In genomic region chr16:90181673-90182072, GRCm38 (mm10) we compare ENCODE assay signal across 19 mouse cellular contexts. TPM values are rescaled to one million over a fixed set of nuclear protein-coding genes. Genes with fewer than 3 reads are reported as not detected.
A peak's percentile ranks its signal among the peaks of the same experiment; 100 is the strongest.
DNase-seq lines count a peak whose midpoint lies in the region; ATAC-seq lines count a peak whose summit lies in the region.
"Had no signal": no experiment of that assay in that cellular context is flagged by ENCODE, and none has a peak within 500 bp of the region (broad histone marks: within the 10 kb centered on the region; RNA-seq: fewer than 3 reads in every experiment).

No protein-coding gene starts in this region.

- H3K27me3 ChIP-seq in kidney, embryonic 14.5 days (ENCODE audit: control insufficient read depth, insufficient read depth, low read length) = no peaks in the 10 kb centered on the region
- H3K27me3 ChIP-seq: embryonic facial prominence, embryonic 15.5 days; neural tube, embryonic 12.5 days had no signal

- H3K9ac ChIP-seq in kidney, embryonic 14.5 days (ENCODE audit: low read depth, low read length) = no peak overlapping the region
- H3K9ac ChIP-seq: embryonic facial prominence, embryonic 15.5 days; liver, embryonic 12.5 days; neural tube, embryonic 12.5 days had no signal

- DNase-seq in adrenal gland, adult (ENCODE audit: inconsistent age in 2 of 2, low spot score in 1 of 2) = peak; percentile 62 to 80
- DNase-seq in adrenal gland, postnatal 4 days (ENCODE audit: low spot score in 2 of 2) = no peak
- peak; percentile 6 to 57 for DNase-seq in kidney, postnatal 25 days
- DNase-seq in cerebellum, adult 9-10 months = peak; percentile 50
- peak; percentile 33 for DNase-seq in ovary, postnatal 14 days (ENCODE audit: low spot score)
- no peak for DNase-seq in gastrocnemius, adult 8-10 months (ENCODE audit: low spot score in 2 of 2)
- DNase-seq in yolk sac, embryonic 10.5 days (ENCODE audit: low spot score) = no peak
- DNase-seq: gastrocnemius, adult 2 months; heart, postnatal 36 days; kidney, postnatal 4 days; left cerebral cortex, postnatal 4 days had no signal

- no peak overlapping the region for H3K27ac ChIP-seq in kidney, embryonic 14.5 days (ENCODE audit: low read depth, low read length)
- H3K27ac ChIP-seq: gastrocnemius, adult 2 months; heart, embryonic 10.5 days; liver, embryonic 12.5 days; macrophage; neural tube, embryonic 12.5 days had no signal

- no peaks in the 10 kb centered on the region for H3K36me3 ChIP-seq in kidney, embryonic 14.5 days (ENCODE audit: control insufficient read depth, insufficient read depth, low read length)
- H3K36me3 ChIP-seq: embryonic facial prominence, embryonic 15.5 days; heart, embryonic 10.5 days; liver, embryonic 12.5 days; neural tube, embryonic 12.5 days had no signal

- no peaks in the 10 kb centered on the region for H3K4me1 ChIP-seq in kidney, embryonic 14.5 days (ENCODE audit: control insufficient read depth, insufficient read depth, low read length)
- H3K4me1 ChIP-seq: heart, embryonic 10.5 days; neural tube, embryonic 12.5 days had no signal

- ATAC-seq in kidney, embryonic 14.5 days (ENCODE audit: low FRiP score, low TSS enrichment) = no peak
- ATAC-seq: forebrain, embryonic 14.5 days; liver, embryonic 12.5 days; midbrain, embryonic 16.5 days had no signal

- H3K9me3 ChIP-seq in kidney, embryonic 14.5 days (ENCODE audit: control insufficient read depth, low read length) = no peaks in the 10 kb centered on the region
- H3K9me3 ChIP-seq: embryonic facial prominence, embryonic 15.5 days; heart, embryonic 10.5 days; liver, embryonic 12.5 days; neural tube, embryonic 12.5 days had no signal

- no peak overlapping the region for H3K4me2 ChIP-seq in kidney, embryonic 14.5 days (replicated peaks; ENCODE audit: low read depth, low read length)
- H3K4me2 ChIP-seq: embryonic facial prominence, embryonic 15.5 days; liver, embryonic 12.5 days; neural tube, embryonic 12.5 days had no signal

- no peak overlapping the region for H3K4me3 ChIP-seq in kidney, embryonic 14.5 days (ENCODE audit: low read length)
- H3K4me3 ChIP-seq: embryonic facial prominence, embryonic 15.5 days; gastrocnemius, adult 2 months; heart, embryonic 10.5 days; liver, embryonic 12.5 days; neural tube, embryonic 12.5 days had no signal

- WGBS in kidney, embryonic 14.5 days = 80% methylated on average over 8 of the region's 8 CpGs

RNA-seq across cellular contexts. Expression of gene Tiam1, which starts 38.1 kb away (rescaled TPM):
- total RNA-seq in adrenal gland, postnatal 4 days (2021) = 10 to 100 TPM; 67.9 to 73.4 TPM
- polyA plus RNA-seq in kidney, embryonic 14.5 days (2014; fragmentation: Nextera tagmentation; extraction: Ambion mirVana) = 24.5 and 28.4 TPM in 2 replicates
- 10 to 100 TPM in 2 of 4 experiments, 1 to 10 TPM in 2; 2.9 to 14.0 (median 7.2) TPM for total RNA-seq in gastrocnemius, adult 8-10 months (2022)

RNA-seq across cellular contexts. Expression of gene Sod1, which starts 38.9 kb away (rescaled TPM):
- 1,000 to 10,000 TPM; 1,054 to 1,131 TPM for total RNA-seq in adrenal gland, postnatal 4 days (2021)
- 1,220 and 1,387 TPM in 2 replicates for polyA plus RNA-seq in kidney, embryonic 14.5 days (2014; fragmentation: Nextera tagmentation; extraction: Ambion mirVana)
- 100 to 1,000 TPM; 295 to 338 (median 309) TPM for total RNA-seq in gastrocnemius, adult 8-10 months (2022)

Comparison
In these comparisons a context has a peak if more than half of its experiments do, and no peak if none do; other contexts are left out.
1. DNase-seq: peak in adrenal gland, adult (2 of 2), kidney, postnatal 25 days (2 of 2), cerebellum, adult 9-10 months (single experiment) and ovary, postnatal 14 days (single experiment); none in adrenal gland, postnatal 4 days (0 of 2), gastrocnemius, adult 8-10 months (0 of 2) and yolk sac, embryonic 10.5 days (single experiment).
2. RNA of gene Tiam1, which starts 38.1 kb away (total RNA-seq): 67.9 to 73.4 TPM in adrenal gland, postnatal 4 days; 2.9 to 14.0 TPM in gastrocnemius, adult 8-10 months; every median in the first group is over 4 times any median in the second.